Mouse (Mus musculus): ENCODE data around the gene Smyd3. TPM values are rescaled to one million over a fixed set of nuclear protein-coding genes. Genes with fewer than 3 reads are reported as not detected.

Smyd3 gene
- 4.4 TPM for polyA plus RNA-seq (2014; fragmentation: Illumina TruSeq; extraction: RNeasy Lipid Tissue Mini Kit (QIAGEN cat#74804); ENCODE audit: low read depth, low replicate concordance)

DNA sequence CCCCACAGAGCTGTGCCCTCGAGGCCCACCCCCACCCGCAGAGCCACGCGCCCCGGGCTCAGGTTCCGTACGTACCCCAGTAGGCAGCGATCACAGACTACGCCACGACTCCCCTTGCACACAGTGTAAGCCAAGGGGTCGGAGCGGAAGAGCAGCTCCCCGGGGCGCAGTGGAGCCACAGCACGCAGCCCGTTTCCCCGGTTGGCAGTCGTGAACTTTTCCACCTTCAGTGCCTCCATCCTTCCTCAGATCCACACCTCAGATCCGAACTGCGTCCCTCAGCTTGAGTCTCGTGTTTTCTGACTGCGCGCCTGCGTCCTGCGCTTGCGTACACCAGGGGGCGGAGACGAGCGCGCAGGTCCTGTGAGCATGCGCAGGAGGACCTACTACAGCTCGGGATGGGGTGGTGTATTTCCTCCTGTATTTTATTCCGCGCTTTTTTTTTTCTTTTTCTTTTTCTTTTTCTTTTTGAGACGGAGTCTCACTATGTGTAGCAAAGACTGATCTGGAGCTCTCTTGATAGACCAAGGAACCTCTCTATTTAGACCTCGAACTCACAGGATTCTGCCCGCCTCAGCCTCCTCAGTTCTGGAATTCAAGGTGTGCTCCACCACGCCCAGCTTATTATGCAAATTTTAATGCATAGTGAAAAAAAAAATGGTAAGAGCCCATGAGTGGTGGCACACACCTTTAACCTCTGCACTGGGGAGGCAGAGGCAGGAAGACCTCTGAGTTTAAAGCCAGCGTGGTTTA, at the start of gene Smyd3:
Gene Smyd3, minus strand, starts transcription at position 329 of the 753 bp plus-strand sequence.

DNA sequence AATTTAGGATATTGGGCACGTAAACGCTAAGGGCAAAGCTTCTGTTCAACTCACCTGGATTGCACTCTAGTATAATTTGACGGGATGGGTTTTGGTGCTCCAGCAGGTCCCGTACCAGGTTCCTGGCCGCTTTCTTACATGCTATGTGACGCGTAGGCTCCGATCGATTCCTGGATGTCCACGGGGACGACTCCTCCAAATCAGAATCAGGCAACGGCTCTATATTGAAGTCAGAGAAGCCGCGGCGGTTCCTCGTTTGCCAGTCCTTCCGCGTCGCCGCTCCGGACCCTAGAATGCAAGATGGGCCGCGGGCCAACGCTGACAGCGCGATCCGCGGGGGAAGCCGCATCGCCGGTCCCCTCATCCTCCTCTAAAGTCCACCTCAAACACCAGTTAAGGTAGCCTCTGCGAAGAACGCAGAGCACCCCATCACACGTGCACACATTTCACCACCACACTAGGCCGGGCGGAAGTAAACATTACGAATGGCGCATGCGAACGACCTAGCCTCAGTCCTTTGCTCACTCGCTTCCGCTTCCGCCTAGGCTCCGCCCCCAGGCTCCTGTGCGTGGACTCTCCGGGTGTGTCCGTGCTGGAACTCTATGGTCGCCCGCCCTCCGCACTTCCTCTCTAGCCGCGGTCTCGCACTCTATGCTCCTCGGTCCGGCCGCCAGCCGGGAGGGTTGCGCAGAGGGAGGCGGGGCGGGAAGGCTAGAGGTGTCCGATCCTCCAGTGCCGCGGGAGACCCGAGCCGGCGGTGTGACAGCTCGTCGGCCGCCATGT, 28.1 kb upstream of the Smyd3 start, which contains the start of the genes Tfb2m and Cnst:
Gene Tfb2m, minus strand, starts transcription at position 500 of the 783 bp plus-strand sequence.
Gene Cnst, plus strand, starts transcription at position 603 of the 783 bp plus-strand sequence.

Other genes with a start within 250 kb of the Smyd3 start
- 156 TPM for gene Tfb2m, start 28.2 kb upstream of the Smyd3 start, polyA plus RNA-seq (2014; fragmentation: Illumina TruSeq; extraction: RNeasy Lipid Tissue Mini Kit (QIAGEN cat#74804); ENCODE audit: low read depth, low replicate concordance)
- 48.2 TPM for gene Cnst, start 28.3 kb upstream of the Smyd3 start, polyA plus RNA-seq (2014; fragmentation: Illumina TruSeq; extraction: RNeasy Lipid Tissue Mini Kit (QIAGEN cat#74804); ENCODE audit: low read depth, low replicate concordance)
- 51.3 TPM for gene Sccpdh, start 150.2 kb upstream of the Smyd3 start, polyA plus RNA-seq (2014; fragmentation: Illumina TruSeq; extraction: RNeasy Lipid Tissue Mini Kit (QIAGEN cat#74804); ENCODE audit: low read depth, low replicate concordance)
- gene Kif28, start 227.2 kb upstream of the Smyd3 start, polyA plus RNA-seq (2014; fragmentation: Illumina TruSeq; extraction: RNeasy Lipid Tissue Mini Kit (QIAGEN cat#74804); ENCODE audit: low read depth, low replicate concordance): not detected

All from sigmoid colon, adult 10 weeks (tissue).